Mouse (Mus musculus) neural tube, embryonic 12.5 days (tissue): ENCODE results near the gene Syn3. TPM values are rescaled to one million over a fixed set of nuclear protein-coding genes. Genes with fewer than 3 reads are reported as not detected.

Experiments
- ATAC-seq: fragments of 200-750 bp; cut with Nextera tagmentation; 2 replicates; pipeline ENCODE4 v1.8.0; 2017; ENCODE audit warnings: low read depth, mild to moderate bottlenecking, moderate TSS enrichment, moderate library complexity; ENCODE audit not compliant: low FRiP score
- H3K27ac ChIP-seq: fragments of 300-500 bp; sonication (generic); 2 replicates; pipeline ENCODE4 v1.5.1; 2016
- H3K27me3 ChIP-seq: fragments of 300-500 bp; sonication (generic); replicated peaks from 2 replicates; pipeline ENCODE4 v1.6.1; 2016; ENCODE audit warnings: mild to moderate bottlenecking
- H3K36me3 ChIP-seq: fragments of 300-500 bp; sonication (generic); 2 replicates; pipeline ENCODE4 v1.6.1; 2016; ENCODE audit warnings: mild to moderate bottlenecking
- H3K4me1 ChIP-seq: fragments of 300-500 bp; sonication (generic); 2 replicates; pipeline ENCODE4 v1.6.1; 2016
- H3K4me2 ChIP-seq: fragments of 300-500 bp; sonication (generic); replicated peaks from 2 replicates; pipeline ENCODE4 v1.6.1; 2016; ENCODE audit warnings: mild to moderate bottlenecking
- H3K4me3 ChIP-seq: fragments of 300-500 bp; sonication (generic); 2 replicates; pipeline ENCODE4 v1.5.1; 2016
- H3K9ac ChIP-seq: fragments of 300-500 bp; sonication (generic); 2 replicates; pipeline ENCODE4 v1.6.1; 2016; ENCODE audit warnings: mild to moderate bottlenecking
- H3K9me3 ChIP-seq: fragments of 300-500 bp; sonication (generic); 2 replicates; pipeline ENCODE4 v1.6.1; 2016; ENCODE audit warnings: mild to moderate bottlenecking
- WGBS: fragments of 180-500 bp; shearing (Covaris S2); methylation state at CpG from one replicate; pipeline ENCODE4 v1.1.7; 2016; 5-methylcytosine and 5-hydroxymethylcytosine counted together
- polyA plus RNA-seq: library from polyadenylated mRNA; unstranded; fragments of >200 nt; fragmentation: Nextera tagmentation; extraction: Ambion mirVana; gene quantifications from 2 replicates; pipeline ENCODE4 v1.2.1, GENCODE M21; 2016

Syn3 gene
- polyA plus RNA-seq, 1 experiment from 2014 or later = 7.9 TPM

DNA sequence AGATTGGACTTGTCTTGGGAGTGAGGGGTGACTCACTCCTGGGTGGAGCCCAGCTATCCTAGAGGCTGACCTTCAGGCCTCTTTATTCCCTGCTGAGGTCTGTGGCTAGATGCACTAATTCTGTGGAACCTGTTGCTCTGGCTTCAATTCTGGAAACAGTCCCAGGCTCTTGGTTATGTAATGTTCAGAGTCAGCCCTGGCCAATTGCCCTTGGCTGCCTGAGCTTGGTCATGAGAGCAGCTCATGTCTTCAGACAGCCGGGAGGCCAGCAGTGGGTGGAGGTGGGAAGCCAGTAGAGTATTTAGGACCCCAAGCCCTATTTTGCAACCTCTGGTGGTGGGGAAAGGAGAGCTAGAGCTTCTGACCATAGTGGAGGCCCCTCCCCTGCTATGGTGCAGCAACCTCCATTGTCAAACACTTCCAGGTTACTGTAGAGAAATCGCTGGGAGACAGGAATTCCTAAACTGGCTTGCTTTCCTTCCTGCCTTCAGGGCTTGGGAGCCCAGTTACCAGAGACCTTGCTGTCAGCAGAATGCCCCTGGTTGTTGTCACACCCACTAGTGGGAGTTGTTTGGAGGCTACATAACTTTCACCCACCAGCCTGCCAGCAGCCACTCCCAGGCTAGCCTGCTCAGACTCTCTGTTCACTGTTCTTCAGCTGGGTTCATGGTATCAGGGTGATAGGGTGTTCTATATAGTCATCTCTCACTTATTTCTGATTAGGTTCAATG lies 158.9 kb downstream of the Syn3 start:
- Histone ChIP-seq H3K9ac (no peak overlapping the region), H3K27me3 (no peaks in the 10 kb centered on the region), H3K36me3 (0 out of 2 replicates have a peak, but pooled peaks cover 3% of the 10 kb centered on the region), H3K4me3 (no peak overlapping the region), H3K4me2 (no peak overlapping the region), H3K9me3 (no peaks in the 10 kb centered on the region), H3K4me1 (no peaks in the 10 kb centered on the region), H3K27ac (no peak overlapping the region)
- no peak for ATAC-seq
- WGBS = 87% methylated on average over 2 of the region's 2 CpGs

DNA sequence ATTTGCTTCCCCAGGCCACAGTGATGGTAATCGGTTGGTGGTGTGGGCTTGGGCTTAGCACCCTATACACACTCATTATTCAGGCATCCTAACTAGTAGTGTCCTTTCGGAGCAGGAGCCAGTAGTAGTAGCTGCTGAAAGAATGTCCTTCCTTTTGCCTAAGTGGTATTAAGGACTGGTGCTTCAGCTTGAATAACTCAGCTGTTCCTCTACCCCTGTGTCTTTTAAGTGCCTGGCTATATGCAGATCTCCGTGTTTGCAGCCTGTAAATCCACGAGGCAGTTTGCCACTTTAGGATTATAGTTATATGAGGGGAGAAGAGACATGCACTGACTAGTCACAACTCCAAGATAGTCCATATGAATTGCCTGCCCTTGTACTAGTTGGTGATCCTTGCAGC lies 159.6 kb downstream of the Syn3 start:
- ATAC-seq = no peak
- Histone ChIP-seq H3K4me2 (no peak overlapping the region), H3K36me3 (no peaks in the 10 kb centered on the region), H3K4me1 (peaks cover 6% of the 10 kb centered on the region; the same call in 1 of the 2 replicates), H3K27ac (no peak overlapping the region), H3K27me3 (no peaks in the 10 kb centered on the region), H3K9me3 (no peaks in the 10 kb centered on the region), H3K9ac (no peak overlapping the region), H3K4me3 (no peak overlapping the region)
- WGBS = 91% methylated on average over 4 of the region's 4 CpGs

DNA sequence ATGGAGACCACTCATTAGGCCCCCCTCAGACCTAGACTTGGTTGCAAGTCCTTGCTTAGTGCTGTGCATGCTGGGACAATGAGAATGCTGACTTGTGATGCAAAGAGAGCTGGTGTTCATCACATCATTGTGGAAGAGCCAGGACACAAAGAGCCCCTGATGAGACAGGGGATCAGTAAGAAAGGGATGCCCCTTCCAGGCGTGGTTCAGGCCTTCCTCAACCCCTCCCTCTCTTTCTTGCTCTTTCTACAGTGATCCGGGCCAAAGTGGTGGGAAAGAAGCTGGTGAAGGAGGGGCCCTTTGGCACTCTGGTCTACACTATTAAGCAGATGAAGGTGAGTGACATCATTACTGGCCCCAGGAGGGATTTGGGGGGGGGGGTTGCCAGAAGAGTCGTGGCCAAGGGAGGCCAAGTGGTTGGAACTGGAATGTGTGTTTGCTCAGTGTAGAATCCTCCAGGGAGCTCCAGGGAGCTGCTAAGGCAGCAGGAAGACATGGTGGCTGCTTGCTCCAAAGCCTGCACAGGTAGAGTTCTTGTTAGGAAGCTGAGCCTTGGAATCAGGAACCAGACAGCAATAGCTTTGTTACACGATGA lies 160.5 kb downstream of the Syn3 start:
- no peaks in the 10 kb centered on the region for H3K36me3 ChIP-seq
- no peak overlapping the region for H3K4me2 ChIP-seq
- no peak overlapping the region for H3K27ac ChIP-seq
- no peak for ATAC-seq
- no peaks in the 10 kb centered on the region for H3K9me3 ChIP-seq
- H3K4me3 ChIP-seq = no peak overlapping the region
- no peak overlapping the region for H3K9ac ChIP-seq
- peaks cover 6% of the 10 kb centered on the region; the same call in 1 of the 2 replicates for H3K4me1 ChIP-seq
- WGBS = 30% methylated on average over 4 of the region's 4 CpGs
- H3K27me3 ChIP-seq = no peaks in the 10 kb centered on the region

DNA sequence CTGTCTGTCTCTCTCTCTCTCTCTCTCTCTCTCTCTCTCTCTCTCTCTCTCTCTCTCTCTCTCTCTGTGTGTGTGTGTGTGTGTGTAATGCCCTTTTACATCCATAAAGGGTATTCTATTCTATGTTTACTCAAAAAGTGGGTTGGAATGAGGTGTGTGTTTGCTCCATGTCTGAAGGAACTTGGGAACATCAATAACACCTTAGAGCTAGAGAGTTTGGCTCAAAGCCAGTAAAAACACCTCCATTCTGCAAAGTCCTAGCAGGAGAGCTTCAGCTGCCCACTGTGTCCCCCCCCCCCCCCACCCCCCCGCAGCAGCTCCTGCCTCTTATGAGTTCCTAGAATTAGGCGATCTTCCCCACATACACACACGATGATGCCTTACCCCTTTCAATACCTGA lies 161.5 kb downstream of the Syn3 start:
- Histone ChIP-seq H3K9ac (no peak overlapping the region), H3K4me2 (no peak overlapping the region), H3K4me3 (no peak overlapping the region), H3K36me3 (no peaks in the 10 kb centered on the region), H3K4me1 (peaks cover 9% of the 10 kb centered on the region; the same call in 1 of the 2 replicates), H3K9me3 (no peaks in the 10 kb centered on the region), H3K27me3 (no peaks in the 10 kb centered on the region), H3K27ac (no peak overlapping the region)
- WGBS = 49% methylated on average over 3 of the region's 3 CpGs
- no peak for ATAC-seq

DNA sequence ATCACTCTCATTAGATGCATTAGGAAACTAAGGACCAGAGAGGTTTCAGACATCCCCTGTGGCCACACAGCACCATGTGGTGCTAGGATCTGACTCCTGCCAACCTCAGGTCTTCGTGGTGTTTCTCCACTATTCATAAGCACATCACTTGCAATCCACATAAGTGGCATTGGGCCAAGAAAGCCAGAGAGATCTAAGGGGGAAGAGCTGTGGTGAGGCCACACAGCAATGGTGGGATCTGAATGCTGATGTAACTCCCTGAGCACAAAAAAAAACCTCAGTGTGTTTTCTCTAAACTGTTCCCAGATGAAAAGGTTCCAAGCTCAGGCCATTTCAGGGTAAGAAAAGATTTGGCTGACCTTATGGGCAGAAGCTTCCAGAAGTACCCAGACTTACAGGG lies 162.2 kb downstream of the Syn3 start:
- no peak overlapping the region for H3K27ac ChIP-seq
- H3K9ac ChIP-seq = no peak overlapping the region
- no peaks in the 10 kb centered on the region for H3K9me3 ChIP-seq
- H3K27me3 ChIP-seq = no peaks in the 10 kb centered on the region
- ATAC-seq = no peak
- H3K4me3 ChIP-seq = no peak overlapping the region
- H3K4me2 ChIP-seq = no peak overlapping the region
- H3K36me3 ChIP-seq = no peaks in the 10 kb centered on the region
- WGBS = 78% methylated on average over 1 of the region's 1 CpGs
- peaks cover 10% of the 10 kb centered on the region; the same call in 1 of the 2 replicates for H3K4me1 ChIP-seq

DNA sequence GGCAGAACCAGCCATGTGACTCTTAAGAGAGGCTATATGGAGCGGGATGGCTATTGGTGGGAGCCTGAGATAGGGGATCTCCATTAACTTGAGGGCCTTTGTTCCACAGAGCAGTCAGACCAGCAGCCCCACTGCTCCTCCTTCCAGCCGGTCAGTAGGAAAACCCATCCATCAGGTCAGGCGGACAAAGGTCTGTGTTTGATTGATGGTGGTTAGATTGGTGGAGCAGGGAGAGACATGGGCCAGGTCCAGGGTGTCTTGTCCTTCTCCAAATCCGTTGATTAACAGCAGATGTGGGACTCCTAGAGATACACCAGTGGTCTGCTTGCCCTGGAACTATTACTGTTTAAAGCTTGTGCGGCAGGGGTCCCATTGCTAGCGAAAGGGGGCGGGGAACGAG lies 164.1 kb downstream of the Syn3 start:
- no peak overlapping the region for H3K4me3 ChIP-seq
- H3K27me3 ChIP-seq = no peaks in the 10 kb centered on the region
- H3K9ac ChIP-seq = no peak overlapping the region
- no peak overlapping the region for H3K4me2 ChIP-seq
- no peak overlapping the region for H3K27ac ChIP-seq
- 12% methylated on average over 8 of the region's 8 CpGs for WGBS
- no peaks in the 10 kb centered on the region for H3K36me3 ChIP-seq
- H3K9me3 ChIP-seq = no peaks in the 10 kb centered on the region
- no peak for ATAC-seq
- peaks cover 14% of the 10 kb centered on the region; the same call in 1 of the 2 replicates for H3K4me1 ChIP-seq

DNA sequence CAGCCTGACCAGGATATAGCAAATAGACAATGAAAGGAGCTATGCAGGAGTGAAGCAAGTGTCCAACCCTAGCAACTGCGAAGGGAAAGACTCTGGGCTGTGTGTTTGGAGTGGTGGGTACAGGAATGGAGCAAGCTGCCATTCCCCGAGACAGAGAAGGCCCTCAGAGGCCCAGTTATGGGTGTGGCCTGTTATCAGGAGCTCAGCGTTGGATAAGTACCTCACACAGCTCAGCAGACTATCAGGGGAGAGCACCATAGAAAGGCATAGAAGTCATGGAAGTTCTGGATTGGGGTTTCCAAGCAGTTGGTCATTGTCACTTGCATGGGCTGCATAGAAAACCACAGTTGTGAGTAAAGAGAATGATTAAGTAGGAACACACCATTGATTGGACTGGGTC lies 165.8 kb downstream of the Syn3 start:
- no peak overlapping the region for H3K4me2 ChIP-seq
- H3K4me1 ChIP-seq = peaks cover 14% of the 10 kb centered on the region; the same call in 1 of the 2 replicates
- H3K9ac ChIP-seq = no peak overlapping the region
- H3K27me3 ChIP-seq = no peaks in the 10 kb centered on the region
- no peak overlapping the region for H3K4me3 ChIP-seq
- H3K9me3 ChIP-seq = no peaks in the 10 kb centered on the region
- 80% methylated on average over 3 of the region's 3 CpGs for WGBS
- H3K27ac ChIP-seq = no peak overlapping the region
- ATAC-seq = no peak
- H3K36me3 ChIP-seq = no peaks in the 10 kb centered on the region

DNA sequence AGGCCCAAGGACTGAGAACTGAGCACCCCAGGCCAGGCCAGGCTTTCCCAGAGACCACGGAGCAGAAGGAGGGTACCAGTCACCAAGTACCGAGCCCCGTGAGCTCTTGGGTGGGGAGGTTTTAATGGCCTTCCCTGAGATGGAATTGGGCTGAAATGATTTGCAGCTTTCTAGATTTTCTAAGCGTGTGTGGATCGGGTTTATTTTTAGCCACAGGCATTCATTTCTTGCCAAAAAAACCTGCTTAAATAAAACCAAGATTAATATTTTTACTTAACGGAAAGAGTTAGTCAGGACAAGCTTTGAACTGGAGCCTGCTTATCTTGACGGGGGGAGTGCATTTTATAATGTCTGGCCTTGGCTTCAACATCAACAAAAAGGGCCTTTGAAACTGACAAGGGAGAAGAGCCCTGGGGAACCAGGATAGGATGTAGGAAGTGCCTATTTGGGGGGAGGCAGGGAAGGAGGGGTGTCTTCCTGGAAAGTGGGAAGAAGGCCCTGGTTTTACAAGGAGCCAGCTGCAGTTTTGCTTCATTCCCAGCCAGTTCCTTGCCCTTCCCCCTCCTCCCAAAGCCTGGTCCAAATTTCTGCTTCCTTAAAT lies 166.9 kb downstream of the Syn3 start:
- Histone ChIP-seq H3K9ac (no peak overlapping the region), H3K4me3 (no peak overlapping the region), H3K36me3 (no peaks in the 10 kb centered on the region), H3K9me3 (no peaks in the 10 kb centered on the region), H3K4me1 (peaks cover 14% of the 10 kb centered on the region; the same call in 1 of the 2 replicates), H3K27ac (no peak overlapping the region), H3K4me2 (no peak overlapping the region), H3K27me3 (no peaks in the 10 kb centered on the region)
- ATAC-seq = no peak
- WGBS = 62% methylated on average over 7 of the region's 7 CpGs

DNA sequence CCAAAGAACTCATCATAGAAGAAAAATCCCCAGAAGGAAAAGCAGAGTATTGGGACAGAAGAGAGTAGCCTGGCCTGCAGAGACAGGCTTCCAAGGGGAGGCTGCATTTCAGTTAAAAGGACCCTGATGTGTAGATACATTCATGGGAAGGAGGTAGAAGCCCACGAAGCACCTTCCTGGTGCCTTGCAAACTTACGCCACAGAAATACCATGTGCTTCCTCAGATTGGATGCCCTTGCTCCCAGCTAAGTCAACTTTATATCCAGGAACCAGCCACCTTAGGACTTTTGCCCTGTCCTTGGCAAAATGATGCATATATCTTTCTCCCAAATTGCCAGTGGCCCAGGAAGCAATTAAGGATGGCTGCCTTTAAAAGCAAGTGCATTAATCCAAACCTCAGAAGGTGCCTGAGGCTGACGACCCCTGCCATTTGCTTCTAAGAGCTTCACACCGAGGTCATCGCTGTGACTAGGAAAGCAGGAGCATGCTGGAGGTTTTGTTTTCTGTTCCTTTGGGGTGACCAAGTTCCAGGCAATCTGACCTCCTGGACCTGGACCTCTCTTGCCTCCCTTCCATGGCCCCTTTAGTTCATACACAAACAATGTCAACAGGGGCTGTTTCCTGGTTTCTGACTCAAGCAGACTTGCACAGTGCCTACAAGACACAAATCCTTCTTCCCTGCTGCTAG lies 167.6 kb downstream of the Syn3 start:
- Histone ChIP-seq H3K9ac (no peak overlapping the region), H3K9me3 (no peaks in the 10 kb centered on the region), H3K36me3 (no peaks in the 10 kb centered on the region), H3K27me3 (no peaks in the 10 kb centered on the region), H3K4me1 (peaks cover 14% of the 10 kb centered on the region; the same call in 1 of the 2 replicates), H3K4me3 (no peak overlapping the region), H3K4me2 (no peak overlapping the region), H3K27ac (no peak overlapping the region)
- ATAC-seq = no peak
- WGBS = 55% methylated on average over 5 of the region's 5 CpGs

DNA sequence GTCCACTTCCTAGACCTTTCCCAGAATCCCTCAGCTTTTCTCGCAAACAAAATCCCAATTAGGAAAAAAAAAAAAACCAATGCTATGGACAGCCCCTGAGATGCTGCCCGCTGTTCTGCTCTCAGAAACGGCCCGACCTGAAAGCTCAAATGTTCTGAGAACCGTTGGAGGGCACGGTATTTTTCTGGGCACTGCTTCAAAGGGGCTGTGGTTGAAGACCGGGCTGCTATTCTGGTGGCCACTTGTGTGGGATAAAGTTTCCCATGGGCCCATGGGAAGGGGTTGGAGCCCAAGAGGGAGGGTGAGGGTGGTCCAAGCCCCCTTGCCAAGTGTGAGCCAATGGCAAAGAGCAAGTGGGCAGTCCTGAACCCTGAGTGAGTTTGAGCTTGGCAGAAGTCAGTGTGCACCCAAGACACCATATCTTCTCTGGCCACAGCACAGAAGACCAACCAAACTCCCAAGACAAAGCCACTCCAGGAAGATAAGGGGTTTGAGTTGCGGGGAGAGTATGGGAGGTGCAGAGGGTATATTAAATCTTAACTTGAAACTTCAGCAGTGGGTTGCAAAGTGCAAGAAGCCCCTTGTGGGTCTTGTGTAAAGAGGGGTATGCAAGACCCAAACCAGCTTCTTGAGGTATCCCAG lies 169.3 kb downstream of the Syn3 start:
- no peak for ATAC-seq
- H3K27ac ChIP-seq = no peak overlapping the region
- H3K4me3 ChIP-seq = no peak overlapping the region
- H3K4me1 ChIP-seq = peaks cover 9% of the 10 kb centered on the region; the same call in 1 of the 2 replicates
- no peaks in the 10 kb centered on the region for H3K9me3 ChIP-seq
- no peaks in the 10 kb centered on the region for H3K36me3 ChIP-seq
- WGBS = 96% methylated on average over 8 of the region's 8 CpGs
- H3K4me2 ChIP-seq = no peak overlapping the region
- H3K27me3 ChIP-seq = no peaks in the 10 kb centered on the region
- H3K9ac ChIP-seq = no peak overlapping the region

DNA sequence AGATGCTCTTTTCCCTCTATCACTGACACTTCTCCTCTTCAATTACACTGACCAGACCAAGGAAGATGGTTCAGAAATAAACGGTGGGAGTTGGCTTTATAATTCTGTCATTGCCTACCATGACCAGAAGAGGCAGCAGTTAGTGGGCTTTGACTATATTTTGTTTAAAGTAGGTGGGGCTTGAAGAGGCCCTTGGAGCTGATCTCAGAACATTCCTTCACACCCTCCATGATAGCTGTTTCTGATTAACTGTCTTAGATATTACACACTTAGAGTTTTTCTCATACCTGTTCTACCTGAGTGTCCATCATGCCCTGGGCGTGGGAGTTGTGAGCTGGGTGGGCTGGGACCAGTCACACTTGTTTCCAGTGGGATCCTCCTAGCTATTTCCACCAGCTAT lies 170.0 kb downstream of the Syn3 start:
- Histone ChIP-seq H3K9me3 (no peaks in the 10 kb centered on the region), H3K27me3 (no peaks in the 10 kb centered on the region), H3K9ac (no peak overlapping the region), H3K4me3 (no peak overlapping the region), H3K27ac (no peak overlapping the region), H3K4me1 (peaks cover 7% of the 10 kb centered on the region; the same call in 1 of the 2 replicates), H3K4me2 (no peak overlapping the region), H3K36me3 (no peaks in the 10 kb centered on the region)
- WGBS = 81% methylated on average over 2 of the region's 2 CpGs
- ATAC-seq = no peak

DNA sequence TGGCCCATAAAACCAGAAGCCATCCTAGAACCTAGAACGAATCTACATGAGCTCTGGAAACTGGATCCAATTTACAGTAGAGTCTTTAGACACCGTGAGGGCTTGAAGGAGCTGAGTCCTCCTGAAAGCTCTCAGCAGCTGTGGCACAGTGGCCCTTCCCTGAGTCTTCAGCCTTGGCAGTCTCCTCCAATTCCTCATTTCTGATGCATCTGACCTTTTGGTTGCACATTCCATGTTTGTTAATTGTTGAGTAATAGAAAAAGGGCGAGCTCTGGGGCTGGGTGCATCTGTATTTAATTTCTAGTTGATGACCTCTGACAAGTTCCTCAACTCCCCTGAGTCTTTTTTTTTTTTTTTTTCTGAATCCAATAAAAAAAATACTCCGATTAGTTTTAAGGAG lies 170.6 kb downstream of the Syn3 start:
- H3K27ac ChIP-seq = no peak overlapping the region
- ATAC-seq = no peak
- H3K9me3 ChIP-seq = no peaks in the 10 kb centered on the region
- 82% methylated on average over 4 of the region's 4 CpGs for WGBS
- no peak overlapping the region for H3K9ac ChIP-seq
- peaks cover 7% of the 10 kb centered on the region; the same call in 1 of the 2 replicates for H3K4me1 ChIP-seq
- no peak overlapping the region for H3K4me2 ChIP-seq
- no peaks in the 10 kb centered on the region for H3K36me3 ChIP-seq
- H3K4me3 ChIP-seq = no peak overlapping the region
- no peaks in the 10 kb centered on the region for H3K27me3 ChIP-seq
